Mouse (Mus musculus) thymus, postnatal 14 days (tissue): ENCODE data around the gene Tgfbr1.

Experiments
- DNase-seq: peaks from one replicate; pipeline ENCODE4 v3.0.0; 2021

Tgfbr1 gene

DNA sequence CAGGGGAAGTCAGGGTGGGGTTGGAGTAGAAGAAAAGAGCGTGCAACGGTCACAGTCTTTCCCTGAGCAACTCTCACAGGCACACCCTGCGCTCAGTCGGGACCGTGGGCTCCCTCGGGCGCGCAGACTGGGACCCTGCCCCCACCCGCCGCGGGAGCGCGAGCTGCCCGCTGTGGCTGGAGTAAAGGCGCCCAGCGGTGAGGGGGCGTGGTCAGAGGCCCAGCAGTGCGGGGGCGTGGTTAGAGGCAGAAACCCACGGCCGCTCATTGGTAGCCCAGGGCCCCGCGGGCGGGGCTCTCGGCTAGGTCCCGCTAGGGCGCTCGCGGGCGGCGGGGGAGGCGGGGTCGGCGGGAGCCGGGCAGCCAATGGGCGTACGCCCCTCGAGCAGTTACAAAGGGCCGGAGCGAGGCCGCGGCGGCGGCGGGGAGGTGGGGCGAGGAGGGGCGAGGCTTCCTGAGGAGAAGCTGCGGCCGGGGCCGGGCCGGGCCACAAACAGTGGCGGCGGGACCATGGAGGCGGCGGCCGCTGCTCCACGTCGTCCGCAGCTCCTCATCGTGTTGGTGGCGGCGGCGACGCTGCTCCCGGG, at the start of gene Tgfbr1:
Gene Tgfbr1 (plus strand): TSS at position 420 of the 586 bp plus-strand sequence.
- DNase-seq: peak; percentile 100

DNA sequence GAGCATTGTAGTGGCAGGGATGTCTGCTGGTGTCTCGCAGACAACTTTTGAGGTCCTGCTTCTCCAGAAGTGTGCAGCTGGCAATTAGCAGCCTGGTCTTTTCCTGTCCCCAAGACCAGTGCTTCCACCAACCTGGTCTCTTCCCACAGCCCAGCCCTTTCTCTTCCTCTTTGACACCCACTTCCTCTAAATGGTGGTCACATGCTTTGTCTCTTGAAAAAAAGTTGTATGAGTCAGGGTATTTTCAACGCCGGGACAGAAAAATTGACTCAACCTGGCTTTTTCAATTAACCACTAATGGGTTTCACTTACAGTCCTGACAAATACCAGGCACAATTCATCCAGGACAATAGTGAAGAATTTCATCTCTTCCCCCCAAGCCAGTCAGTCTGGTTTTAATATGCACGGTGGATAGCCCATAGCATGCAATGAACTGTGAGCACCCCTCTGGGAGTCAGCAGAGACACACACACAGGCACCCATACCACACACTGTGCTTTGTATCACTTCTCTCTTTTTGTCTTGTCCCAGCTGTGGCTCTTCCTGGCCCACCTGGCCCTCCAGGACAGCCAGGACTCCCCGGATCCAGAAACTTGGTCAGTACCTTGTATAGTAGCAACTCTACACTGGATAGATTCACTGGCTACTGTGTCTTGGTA, 49.6 kb upstream of the Tgfbr1 start:
- DNase-seq: no peak

DNA sequence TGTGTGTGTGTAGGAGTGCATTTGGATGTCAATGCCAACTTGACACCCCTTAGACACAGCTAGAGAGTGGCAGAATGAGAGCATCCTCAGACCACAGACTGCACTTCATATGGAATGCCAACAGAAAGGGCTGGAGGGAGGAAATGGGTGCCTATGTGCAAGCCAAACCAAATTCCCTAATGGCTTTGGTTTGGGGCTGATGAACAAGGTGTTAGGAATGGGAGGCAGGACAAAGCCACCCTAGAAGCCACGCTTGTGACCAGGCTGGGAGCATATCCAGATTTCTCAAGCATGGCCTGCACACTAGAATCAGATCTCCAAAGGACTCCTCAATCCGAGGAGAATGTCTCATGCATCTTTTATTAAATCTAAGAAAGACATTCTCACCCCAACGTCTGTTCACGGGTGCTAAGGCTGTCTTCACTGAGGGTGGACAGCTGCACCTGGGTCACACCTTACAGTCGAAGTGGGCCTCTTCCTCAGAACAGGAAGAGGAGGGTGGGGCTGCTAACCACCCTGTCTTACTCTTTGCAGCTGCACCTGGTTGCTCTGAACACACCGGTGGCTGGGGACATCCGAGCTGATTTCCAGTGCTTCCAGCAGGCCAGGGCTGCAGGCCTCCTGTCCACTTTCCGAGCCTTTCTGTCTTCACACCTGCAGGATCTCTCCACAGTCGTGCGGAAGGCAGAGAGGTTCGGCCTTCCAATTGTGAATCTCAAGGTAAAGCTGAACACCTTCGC, 43.0 kb upstream of the Tgfbr1 start:
- DNase-seq: peak; percentile 80

DNA sequence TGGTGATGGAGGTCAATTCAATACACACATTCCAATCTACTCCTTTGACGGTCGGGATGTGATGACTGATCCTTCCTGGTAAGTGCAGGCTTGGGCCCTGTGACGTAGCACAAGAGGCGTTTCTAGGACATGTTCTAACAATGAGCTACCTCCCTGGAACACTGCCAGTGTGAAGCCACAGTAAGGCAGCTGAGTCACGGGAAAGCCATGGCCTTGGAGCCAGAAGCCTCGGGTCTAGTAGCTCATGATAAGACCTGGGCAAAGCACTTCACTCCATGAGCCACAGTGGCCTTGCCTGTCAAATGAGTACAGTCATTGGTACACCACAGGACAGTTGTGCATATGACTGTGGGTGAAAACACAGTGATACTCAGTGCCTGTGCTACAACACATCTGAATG, 42.2 kb upstream of the Tgfbr1 start:
- peak; percentile 65 for DNase-seq

DNA sequence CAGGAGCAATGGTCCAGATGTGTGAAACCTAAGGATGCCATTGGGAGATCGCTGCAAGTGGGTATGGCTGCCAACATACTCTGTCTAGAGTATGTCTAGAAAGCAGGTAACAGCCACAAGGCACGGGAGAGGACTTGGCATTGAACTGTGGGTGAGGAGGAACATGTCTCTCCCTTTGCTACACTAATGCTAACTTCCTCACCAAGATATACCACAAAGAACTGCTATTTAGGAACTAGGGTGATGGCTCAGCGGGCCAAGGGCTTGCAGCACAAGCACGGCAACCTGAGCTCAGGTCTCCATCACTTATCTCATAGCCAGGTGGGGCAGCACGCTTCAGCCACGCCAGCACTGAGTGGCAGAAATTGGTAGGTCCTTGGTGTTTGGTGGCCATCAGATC, 41.6 kb upstream of the Tgfbr1 start:
- no peak for DNase-seq

DNA sequence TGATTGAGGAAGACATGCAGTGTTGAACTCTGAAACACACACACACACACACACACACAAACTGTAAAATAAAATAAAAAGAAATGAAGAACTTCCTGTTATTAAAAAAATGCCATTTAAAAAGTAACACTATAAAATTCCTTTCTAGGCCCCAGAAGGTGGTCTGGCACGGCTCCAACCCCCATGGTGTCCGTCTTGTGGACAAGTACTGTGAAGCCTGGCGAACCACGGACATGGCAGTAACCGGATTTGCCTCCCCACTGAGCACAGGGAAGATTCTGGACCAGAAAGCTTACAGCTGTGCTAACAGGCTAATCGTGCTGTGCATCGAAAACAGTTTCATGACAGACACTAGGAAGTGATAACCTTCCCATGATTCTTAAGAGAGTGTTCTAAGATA, 41.1 kb upstream of the Tgfbr1 start:
- DNase-seq: no peak

DNA sequence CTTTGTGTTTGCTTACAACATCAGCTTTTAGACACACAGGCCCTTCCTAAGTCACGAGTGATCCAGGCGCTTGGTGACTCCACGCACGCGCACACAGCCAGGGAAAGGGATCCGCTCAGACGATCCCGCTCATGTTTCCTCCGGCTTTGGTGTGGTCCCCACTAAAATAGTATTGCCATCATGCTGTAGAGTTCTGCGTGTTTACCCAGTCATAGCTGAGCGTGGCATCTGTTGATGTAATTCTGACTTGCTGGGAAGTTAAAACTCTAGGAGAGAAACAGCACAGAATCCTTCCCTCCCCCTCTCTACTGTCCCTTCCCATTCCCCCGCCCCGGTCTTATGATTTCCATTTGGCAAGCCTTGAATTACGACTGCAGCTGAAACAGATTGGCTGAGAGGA, 40.3 kb upstream of the Tgfbr1 start:
- DNase-seq: no peak

DNA sequence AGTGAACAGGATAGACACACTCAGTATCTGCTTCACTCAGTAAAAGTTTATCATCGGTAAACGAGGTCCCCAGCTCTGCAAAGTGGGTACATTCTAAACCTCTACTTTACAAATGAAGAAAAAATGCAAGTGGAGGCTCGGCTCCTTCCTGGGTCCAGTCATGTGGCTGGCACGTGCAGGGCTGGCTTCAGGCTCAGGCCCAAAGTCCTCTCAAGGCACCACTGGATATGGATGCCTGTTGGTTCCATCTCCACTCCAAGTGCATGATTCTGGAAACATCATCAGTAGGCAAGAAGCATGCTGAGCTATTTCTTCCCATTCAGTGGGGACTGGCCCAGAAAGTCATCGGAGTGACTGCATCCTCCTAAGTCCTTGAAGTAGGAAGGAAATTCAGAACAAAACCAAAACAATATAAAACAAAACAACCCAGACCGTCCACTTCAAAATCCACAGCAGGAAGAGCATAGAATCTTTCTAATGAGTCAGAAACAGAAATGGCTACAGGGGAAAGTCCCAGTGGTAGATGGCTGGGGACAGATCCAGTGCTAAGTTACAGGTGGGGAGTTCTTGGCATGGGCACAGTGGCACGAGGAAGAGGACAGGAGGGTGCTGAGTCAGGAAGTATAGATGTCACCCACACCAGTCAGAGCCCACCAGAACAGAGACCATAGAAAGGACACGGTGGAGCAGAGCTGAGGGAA, 39.2 kb upstream of the Tgfbr1 start:
- DNase-seq: no peak

DNA sequence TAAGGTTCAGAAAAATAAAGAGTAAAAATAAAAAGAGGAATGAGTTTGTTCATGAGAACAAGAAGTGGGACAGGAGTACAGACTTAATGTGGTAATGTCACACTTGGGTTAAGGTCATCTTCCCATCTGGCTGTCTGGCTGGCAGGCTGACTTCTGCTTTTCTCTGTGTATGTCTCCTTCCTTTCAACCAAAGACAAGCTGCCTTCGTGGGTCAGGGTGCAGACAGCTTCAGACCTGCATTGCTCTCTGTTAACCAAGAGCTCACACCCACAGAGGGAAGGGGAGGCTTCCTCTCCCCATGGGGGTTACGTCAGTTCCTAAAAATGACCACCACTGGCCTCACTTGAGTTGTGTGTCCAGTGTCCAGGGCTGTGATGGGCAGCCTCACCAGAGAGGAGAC, 37.6 kb upstream of the Tgfbr1 start:
- no peak for DNase-seq

DNA sequence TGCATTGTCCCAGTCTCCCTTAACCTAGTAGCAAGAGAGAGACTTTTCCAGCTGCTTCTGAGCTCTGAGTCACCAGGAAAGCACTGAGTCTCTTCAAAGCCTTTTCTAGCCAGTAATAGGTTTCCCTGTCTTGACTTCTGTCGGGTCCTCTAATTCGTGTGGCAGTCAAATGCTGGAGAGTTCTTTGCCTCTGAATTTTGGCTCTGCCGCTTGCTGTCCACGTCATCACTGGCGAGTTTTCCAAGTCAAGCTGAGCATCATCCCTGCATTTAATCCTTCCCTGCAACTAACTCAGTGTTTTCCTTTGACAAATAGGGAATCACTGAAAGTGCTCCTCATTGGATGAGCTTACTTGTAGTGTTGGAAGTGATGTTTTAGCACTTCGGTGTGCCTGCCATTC, 36.6 kb upstream of the Tgfbr1 start:
- DNase-seq: no peak

DNA sequence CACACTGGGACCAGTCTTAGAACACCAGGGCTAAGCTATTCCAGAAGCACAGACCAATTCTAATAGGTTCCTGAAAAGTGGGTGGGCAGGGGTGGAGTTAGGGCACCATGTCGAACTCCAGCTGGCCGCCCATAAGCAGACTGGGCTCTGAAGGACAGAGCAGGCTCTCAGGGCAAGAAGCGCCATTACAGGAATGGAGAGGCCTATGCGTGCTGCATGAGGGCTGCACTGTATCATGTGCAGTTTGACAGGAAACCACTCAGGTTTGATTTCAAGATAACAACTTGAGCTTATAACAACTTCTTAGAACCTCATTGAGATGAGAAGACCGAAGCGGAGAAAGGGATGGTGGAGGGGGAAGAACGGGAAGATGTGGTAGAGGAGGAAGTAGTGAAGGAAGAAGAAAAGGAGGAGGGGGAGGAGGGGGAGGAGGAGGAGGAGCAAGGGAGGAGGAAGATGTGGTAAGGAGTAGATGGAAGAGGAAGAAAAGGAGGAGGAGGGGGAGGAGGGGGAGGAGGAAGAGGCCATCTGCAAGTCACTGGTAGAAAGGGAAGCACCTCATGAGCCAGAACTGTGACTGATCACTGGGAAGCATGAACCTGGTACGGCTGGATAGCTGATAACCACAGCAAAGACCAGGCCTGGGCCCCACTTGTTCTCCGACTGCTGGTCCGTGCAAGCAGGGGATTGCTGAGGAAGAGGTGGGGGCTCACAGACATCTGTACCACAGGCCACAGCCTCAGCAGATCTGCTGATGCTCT, 33.3 kb upstream of the Tgfbr1 start:
- DNase-seq: peak; percentile 70

DNA sequence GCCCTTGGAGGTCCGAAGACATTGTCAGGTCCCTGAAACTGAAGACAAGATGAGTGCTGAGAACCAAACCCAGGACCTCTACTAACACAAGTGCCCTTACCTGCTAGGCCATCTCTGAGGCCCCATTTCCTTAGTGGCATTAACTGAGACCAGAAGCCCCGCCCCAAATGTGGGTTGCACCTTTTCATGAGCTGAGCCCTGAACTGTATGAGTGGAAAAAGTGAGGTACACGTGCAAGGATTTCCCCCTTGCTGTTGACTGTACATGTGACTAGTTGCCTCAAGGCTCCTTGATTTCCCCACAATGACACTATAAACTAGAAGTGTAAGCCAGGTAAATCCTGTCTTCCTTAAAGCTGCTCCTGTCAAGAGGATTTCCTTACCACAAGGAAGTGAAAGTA, 30.7 kb upstream of the Tgfbr1 start:
- DNase-seq: peak; percentile 68

DNA sequence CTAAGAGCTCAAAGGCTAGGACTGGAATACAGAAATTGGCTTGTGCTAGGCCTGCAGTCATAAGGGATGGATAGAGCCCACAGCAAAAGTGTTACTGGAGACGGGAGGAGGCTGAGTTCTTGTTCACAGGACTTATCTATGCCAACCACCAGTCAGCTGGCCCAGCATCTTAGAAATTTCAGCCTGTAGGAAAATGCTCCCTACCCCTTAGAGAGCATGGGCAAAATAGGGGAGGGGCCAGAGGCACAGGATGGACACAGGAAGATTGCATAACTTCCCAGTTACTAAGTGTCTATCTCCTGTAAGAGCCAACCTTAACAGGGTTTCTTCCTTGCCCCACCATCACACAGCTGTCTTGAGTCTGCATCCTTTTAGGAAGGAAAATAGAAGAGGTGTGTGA, 28.8 kb upstream of the Tgfbr1 start:
- DNase-seq: no peak

DNA sequence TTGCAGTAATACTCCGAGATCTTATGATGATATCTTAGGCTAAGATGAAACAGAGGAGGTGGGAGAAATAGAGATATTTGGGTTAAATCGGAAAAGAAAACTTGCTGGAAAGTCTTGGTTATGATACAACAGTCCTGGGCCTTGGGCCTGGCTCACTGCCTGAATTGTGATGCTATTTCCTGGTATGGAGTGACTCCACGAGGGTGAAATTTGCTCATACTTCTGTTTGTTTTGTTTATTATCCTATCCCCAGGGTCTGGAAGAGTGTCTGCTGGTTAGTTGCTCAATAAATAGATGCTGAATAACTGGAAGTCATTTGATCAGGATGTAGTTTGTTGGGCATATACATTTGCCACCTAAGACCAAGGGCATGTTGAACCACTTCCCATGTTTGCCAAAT, 25.2 kb upstream of the Tgfbr1 start:
- DNase-seq: no peak

DNA sequence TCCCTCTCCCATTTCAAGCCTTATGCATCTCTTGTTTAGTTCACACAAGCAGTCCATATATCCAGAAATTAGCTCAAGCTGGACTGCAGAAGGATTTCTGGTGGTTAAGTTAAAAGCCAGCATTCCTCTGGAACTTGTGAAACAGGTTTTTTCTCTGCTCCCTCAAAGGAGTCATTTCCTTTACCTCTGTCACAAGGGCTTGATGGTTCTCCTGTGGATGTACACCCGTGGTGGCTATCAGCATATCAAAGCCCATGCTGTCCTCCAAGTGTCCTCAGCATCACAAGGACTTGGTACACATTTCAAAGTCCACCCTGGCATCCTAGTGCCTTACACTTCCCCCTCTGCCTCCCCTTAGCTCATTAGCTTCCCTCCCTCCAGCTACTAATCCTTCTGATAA, 23.7 kb upstream of the Tgfbr1 start:
- DNase-seq: no peak

DNA sequence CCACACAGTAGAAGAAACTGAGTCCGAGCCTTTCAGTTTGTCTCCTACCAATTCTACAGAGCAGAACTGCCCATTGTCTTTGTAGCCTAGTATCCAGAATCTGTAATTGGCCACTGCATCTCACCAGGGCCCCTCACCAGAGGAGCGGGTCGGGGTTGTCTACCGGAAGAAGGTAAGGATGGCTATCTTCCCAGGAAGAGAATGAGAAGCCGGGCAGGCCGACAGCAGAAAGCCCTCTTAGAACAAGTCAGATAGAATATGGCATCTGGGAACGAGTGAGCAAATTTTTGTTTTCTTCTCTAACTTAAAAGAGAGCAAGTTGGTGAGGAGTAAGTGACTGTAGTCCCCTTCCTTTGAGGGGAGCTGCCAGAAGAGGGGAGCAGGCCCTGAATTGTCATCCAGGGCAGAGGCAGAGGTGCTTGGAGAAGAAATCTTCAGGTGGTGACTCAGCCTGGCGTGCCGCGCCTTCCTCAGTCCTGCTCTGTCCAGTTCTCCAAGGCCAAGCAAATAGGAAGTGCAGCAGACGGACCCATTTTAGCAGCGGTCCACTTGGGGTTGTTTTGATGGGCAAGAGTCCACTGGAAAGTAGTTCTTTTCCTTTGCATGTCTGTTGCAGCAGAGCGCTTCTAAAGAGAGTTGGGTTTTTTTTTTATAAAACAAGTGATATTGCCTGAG, 22.5 kb upstream of the Tgfbr1 start:
- DNase-seq: no peak

DNA sequence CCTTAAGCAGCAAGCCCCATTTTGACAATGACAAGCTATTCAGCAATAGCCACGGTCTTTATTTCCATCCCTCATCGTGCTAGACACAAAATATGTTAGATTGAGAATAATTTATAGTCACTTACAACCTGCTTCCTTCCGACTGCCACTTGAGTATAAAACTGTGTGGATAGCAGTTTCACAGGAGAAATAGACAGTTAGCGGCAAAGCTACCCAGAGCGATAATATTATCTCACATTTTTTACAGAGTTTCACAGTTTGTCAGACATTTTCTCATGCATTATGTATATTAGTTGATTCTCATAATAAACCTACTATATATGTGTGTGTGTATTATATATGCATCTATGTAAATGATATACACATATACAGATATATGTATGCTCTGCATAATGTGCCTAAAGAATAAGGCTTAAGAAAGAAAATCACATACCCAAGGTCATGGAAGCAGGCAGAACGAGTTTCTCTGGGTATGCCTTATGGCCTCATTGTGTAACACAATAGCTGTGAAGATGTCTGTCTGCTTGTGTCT, 20.1 kb upstream of the Tgfbr1 start:
- DNase-seq: no peak

DNA sequence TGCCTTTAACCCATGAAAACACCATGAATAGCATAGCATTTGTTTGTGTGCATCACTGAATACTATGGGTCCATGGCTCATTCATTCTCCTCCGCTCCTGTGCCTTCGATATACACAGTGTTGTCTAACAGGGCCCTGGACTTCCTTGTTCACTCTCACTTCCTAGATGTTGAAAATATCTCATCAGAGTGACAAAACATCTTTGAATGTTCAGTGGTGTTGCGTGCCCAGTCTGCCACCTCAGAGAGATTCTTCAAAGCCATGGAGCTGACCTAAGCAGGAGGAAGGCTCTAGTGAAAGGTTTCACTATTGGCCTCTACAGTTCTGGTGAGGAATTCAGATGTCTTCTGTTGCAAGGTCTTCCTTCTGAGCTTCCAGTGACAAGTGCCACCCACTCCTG, 19.5 kb upstream of the Tgfbr1 start:
- DNase-seq: no peak

DNA sequence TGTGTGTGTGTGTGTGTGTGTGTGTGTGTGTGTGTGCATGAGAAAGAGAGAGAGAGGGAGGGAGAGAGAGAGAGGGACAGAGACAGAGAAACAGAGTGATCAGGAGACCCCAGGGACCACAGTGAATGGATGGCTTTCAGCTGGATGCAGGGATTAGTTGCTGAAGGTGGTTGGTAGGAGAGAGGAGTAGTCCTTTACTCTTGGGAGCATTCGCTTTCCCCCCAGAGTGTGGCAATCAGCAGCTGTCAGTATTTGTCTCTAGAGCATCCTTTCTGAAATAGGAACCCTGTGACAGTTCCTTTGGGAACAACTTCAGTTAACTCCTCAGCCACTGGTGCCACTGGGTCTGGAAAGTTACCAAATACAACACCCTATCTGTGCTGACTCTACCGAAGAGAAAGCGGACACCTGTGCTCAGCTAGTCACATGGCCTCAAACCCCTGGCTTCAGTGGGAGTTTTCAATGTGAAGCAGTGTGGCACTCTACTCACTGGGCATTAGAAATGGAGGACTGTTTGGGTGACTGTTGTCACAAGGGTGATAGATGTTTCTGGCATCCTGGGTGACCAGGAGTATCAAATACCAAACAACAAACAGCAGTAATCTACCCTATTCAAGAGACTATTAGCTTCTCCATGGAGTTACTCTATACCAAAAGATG, 16.0 kb upstream of the Tgfbr1 start:
- no peak for DNase-seq

DNA sequence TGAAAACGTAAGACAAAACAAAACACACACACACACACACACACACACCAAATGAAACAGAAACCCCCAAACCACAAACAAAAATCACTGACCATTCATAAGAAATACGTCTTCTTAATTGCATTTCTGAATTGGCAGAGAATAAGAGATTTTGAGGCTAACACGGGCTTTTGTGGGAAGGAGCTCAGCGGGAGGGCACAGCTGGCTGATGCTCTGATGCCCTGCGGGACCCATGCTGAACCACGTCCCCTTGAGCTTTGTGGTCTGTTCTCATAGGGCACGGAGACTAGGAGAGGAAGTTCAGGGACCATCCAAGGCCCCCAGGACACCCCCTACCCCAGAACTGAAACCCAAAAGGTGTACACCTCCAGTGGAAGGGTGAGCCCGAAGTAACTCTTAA, 10.4 kb upstream of the Tgfbr1 start:
- peak; percentile 58 for DNase-seq

DNA sequence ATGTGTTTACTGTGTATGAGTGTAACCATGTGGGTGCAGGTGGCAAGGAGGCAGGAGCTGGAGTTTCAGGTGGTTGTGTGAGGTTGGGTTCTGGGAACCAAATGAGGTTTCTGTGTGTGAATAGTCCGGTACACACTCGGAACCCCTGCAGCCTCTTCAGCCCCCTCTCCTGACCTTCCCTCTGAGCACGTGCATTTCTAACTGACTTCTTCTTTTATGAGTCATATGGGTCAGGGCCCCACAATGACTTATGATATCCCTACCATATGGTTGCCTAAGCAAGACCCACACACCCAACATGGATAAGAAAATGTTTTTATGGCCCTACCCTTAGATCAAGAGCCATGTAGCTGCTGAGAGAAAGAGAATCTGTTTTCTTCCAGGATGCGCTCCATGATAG, 6.0 kb upstream of the Tgfbr1 start:
- no peak for DNase-seq

DNA sequence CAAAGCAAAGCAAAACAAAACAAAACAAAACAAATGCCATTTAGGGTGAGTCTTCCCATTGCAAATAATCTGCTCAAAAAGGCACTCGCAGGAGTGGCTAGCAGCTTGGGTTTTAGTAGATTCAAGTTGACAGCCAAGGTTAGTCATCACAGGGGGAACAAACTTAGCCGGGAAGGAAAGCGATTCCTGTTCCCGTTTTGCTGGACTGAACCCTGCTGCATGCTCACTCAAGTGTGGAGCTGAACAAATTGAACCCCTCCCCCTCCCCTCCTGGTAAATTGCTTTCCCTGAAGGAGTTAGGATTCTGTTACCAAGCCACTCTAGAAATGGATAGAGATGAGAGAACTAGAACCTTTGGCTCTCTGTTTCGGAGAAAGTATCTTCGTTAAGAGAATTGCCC, 3.3 kb upstream of the Tgfbr1 start:
- DNase-seq: no peak
